In genomic region chr9:23125761-23126704, GRCm38 (mm10) we compare ENCODE assay signal across 15 mouse cellular contexts.
DNase-seq lines count a peak whose midpoint lies in the region; ATAC-seq lines count a peak whose summit lies in the region.
"Had no signal": no experiment of that assay in that cellular context is flagged by ENCODE, and none has a peak within 500 bp of the region (broad histone marks: within the 10 kb centered on the region; RNA-seq: fewer than 3 reads in every experiment).

No protein-coding gene starts in this region.

- 49% methylated on average over 10 of the region's 10 CpGs for WGBS in kidney, embryonic 15.5 days
- WGBS in forebrain, embryonic 11.5 days: 37% methylated on average over 10 of the region's 10 CpGs
- 66% methylated on average over 10 of the region's 10 CpGs for WGBS in limb, embryonic 10.5 days
- WGBS in intestine, embryonic 15.5 days: 61% methylated on average over 10 of the region's 10 CpGs

- no peak overlapping the region for H3K4me3 ChIP-seq in kidney, embryonic 15.5 days (replicated peaks)
- H3K4me3 ChIP-seq in forebrain, embryonic 11.5 days (ENCODE audit: low read depth, low read length): no peak overlapping the region
- H3K4me3 ChIP-seq in limb, embryonic 10.5 days: no peak overlapping the region
- H3K4me3 ChIP-seq in intestine, embryonic 15.5 days (replicated peaks): no peak overlapping the region
- H3K4me3 ChIP-seq: heart, adult 2 months; lung, embryonic 15.5 days had no signal

- ATAC-seq in kidney, embryonic 15.5 days (replicated peaks; ENCODE audit: low FRiP score): 0 out of 2 replicates have a peak, but pooled peaks have one; percentile 29
- peak; percentile 66 for ATAC-seq in forebrain, embryonic 11.5 days (replicated peaks; ENCODE audit: low FRiP score)
- ATAC-seq in intestine, embryonic 15.5 days: no peak
- ATAC-seq: CD4-positive, CD25-positive, alpha-beta regulatory T cell, adult 4 months; intestine, embryonic 16.5 days had no signal

- DNase-seq in kidney, postnatal 25 days: no peak
- DNase-seq in forebrain, embryonic 11.5 days (ENCODE audit: low spot score): no peak
- DNase-seq in limb, embryonic 10.5 days (ENCODE audit: low spot score): no peak
- DNase-seq in neural tube, embryonic 10.5 days (ENCODE audit: extremely low spot score, low spot score): peak; percentile 9
- no peak for DNase-seq in gastrocnemius, postnatal 14 days
- no peak for DNase-seq in spleen, postnatal 4 days (ENCODE audit: low spot score in 2 of 2)
- DNase-seq: adrenal gland, postnatal 25 days; cerebellum, adult 8-10 months; heart, adult 2 months; thymus, postnatal 14 days had no signal

- peaks cover 12% of the 10 kb centered on the region for H3K4me1 ChIP-seq in kidney, embryonic 15.5 days
- no peaks in the 10 kb centered on the region; the same call in 1 of the 2 replicates for H3K4me1 ChIP-seq in forebrain, embryonic 11.5 days (replicated peaks; ENCODE audit: control insufficient read depth, insufficient read depth, low read length)
- H3K4me1 ChIP-seq in limb, embryonic 10.5 days: peaks cover 27% of the 10 kb centered on the region
- H3K4me1 ChIP-seq in intestine, embryonic 15.5 days (replicated peaks): no peaks in the 10 kb centered on the region
- H3K4me1 ChIP-seq: lung, embryonic 15.5 days had no signal

- no peak overlapping the region for H3K27ac ChIP-seq in kidney, embryonic 15.5 days
- H3K27ac ChIP-seq in forebrain, embryonic 11.5 days (ENCODE audit: low read depth, low read length): no peak overlapping the region
- H3K27ac ChIP-seq in limb, embryonic 10.5 days: peak overlapping the region; percentile 65; the same call in 1 of the 2 replicates
- H3K27ac ChIP-seq in intestine, embryonic 15.5 days: no peak overlapping the region
- H3K27ac ChIP-seq: heart, adult 2 months; lung, embryonic 15.5 days had no signal

- no peak overlapping the region for H3K4me2 ChIP-seq in kidney, embryonic 15.5 days
- no peak overlapping the region for H3K4me2 ChIP-seq in forebrain, embryonic 11.5 days (ENCODE audit: low read depth, low read length, severe bottlenecking)
- H3K4me2 ChIP-seq in intestine, embryonic 15.5 days (replicated peaks): no peak overlapping the region
- H3K4me2 ChIP-seq: lung, embryonic 15.5 days had no signal

- no peak overlapping the region for H3K9ac ChIP-seq in kidney, embryonic 15.5 days
- H3K9ac ChIP-seq in forebrain, embryonic 11.5 days (ENCODE audit: low read length): no peak overlapping the region
- H3K9ac ChIP-seq in intestine, embryonic 15.5 days: no peak overlapping the region
- H3K9ac ChIP-seq: lung, embryonic 15.5 days had no signal

- no peaks in the 10 kb centered on the region for H3K27me3 ChIP-seq in kidney, embryonic 15.5 days
- H3K27me3 ChIP-seq in forebrain, embryonic 11.5 days (ENCODE audit: control insufficient read depth, insufficient read depth, low read length): no peaks in the 10 kb centered on the region
- H3K27me3 ChIP-seq in limb, embryonic 10.5 days (ENCODE audit: low read depth, poor library complexity, severe bottlenecking): no peaks in the 10 kb centered on the region
- H3K27me3 ChIP-seq in intestine, embryonic 15.5 days (replicated peaks): no peaks in the 10 kb centered on the region
- H3K27me3 ChIP-seq: lung, embryonic 15.5 days had no signal

- no peaks in the 10 kb centered on the region for H3K9me3 ChIP-seq in kidney, embryonic 15.5 days (replicated peaks)
- H3K9me3 ChIP-seq in forebrain, embryonic 11.5 days (ENCODE audit: control insufficient read depth, low read length): no peaks in the 10 kb centered on the region
- no peaks in the 10 kb centered on the region for H3K9me3 ChIP-seq in limb, embryonic 10.5 days (replicated peaks)
- H3K9me3 ChIP-seq in intestine, embryonic 15.5 days: no peaks in the 10 kb centered on the region
- H3K9me3 ChIP-seq: lung, embryonic 15.5 days had no signal

- no peaks in the 10 kb centered on the region for H3K36me3 ChIP-seq in kidney, embryonic 15.5 days
- H3K36me3 ChIP-seq in forebrain, embryonic 11.5 days (ENCODE audit: control insufficient read depth, insufficient read depth, low read length): no peaks in the 10 kb centered on the region
- no peaks in the 10 kb centered on the region for H3K36me3 ChIP-seq in limb, embryonic 10.5 days
- H3K36me3 ChIP-seq in intestine, embryonic 15.5 days: no peaks in the 10 kb centered on the region
- H3K36me3 ChIP-seq: lung, embryonic 15.5 days had no signal

- intact Hi-C loops in gastrocnemius, postnatal 14 days (cut with DNase I; ENCODE audit: low total_unique reads): no loop called here
